In the genomic region with DNA sequence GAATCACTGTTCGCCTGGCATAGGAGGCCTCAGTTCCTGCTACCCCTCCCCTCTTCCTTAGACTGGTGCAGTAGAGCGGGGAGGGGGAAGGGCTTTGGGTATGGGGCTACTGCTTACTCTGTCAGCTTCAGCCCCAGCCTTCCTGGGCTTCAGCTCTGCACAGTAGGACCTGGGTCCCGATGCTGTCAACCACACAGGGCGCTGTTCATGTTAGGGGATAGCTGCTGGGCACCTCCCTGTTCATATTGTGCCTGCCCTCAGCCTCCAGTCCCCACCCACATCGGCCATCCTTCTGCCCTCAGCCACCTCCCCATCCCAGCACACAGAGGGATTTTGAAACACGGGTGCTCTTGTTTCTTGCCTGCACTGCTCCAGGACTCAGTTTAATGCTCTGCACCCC, we compare ENCODE assay signal across 10 mouse cellular contexts.
DNase-seq lines count a peak whose midpoint lies in the region; ATAC-seq and TF ChIP-seq lines count a peak whose summit lies in the region.
"Had no signal": no experiment of that assay in that cellular context is flagged by ENCODE, and none has a peak within 500 bp of the region (broad histone marks: within the 10 kb centered on the region; RNA-seq: fewer than 3 reads in every experiment).

No protein-coding gene starts in this region.

- no peaks in the 10 kb centered on the region for H3K9me3 ChIP-seq in heart, embryonic 16.5 days (replicated peaks; ENCODE audit: control insufficient read depth, low read length)
- no peaks in the 10 kb centered on the region for H3K9me3 ChIP-seq in embryonic facial prominence, embryonic 14.5 days (ENCODE audit: control insufficient read depth, low read length)
- no peaks in the 10 kb centered on the region for H3K9me3 ChIP-seq in intestine, embryonic 16.5 days (ENCODE audit: control insufficient read depth, low read length)
- H3K9me3 ChIP-seq in midbrain, embryonic 13.5 days = no peaks in the 10 kb centered on the region

- H3K4me2 ChIP-seq in heart, embryonic 16.5 days (ENCODE audit: low read depth, low read length) = no peak overlapping the region; the same call in 1 of the 2 replicates
- peak overlapping the region; percentile 7; the same call in 1 of the 2 replicates for H3K4me2 ChIP-seq in embryonic facial prominence, embryonic 14.5 days (ENCODE audit: low read depth, low read length)
- H3K4me2 ChIP-seq in intestine, embryonic 16.5 days (ENCODE audit: low read depth, low read length) = no peak overlapping the region
- H3K4me2 ChIP-seq in midbrain, embryonic 13.5 days (replicated peaks) = no peak overlapping the region

- no peak overlapping the region for H3K9ac ChIP-seq in heart, embryonic 16.5 days (ENCODE audit: low read length)
- no peak overlapping the region for H3K9ac ChIP-seq in heart, adult 2 months (ENCODE audit: low read depth, low read length)
- no peak overlapping the region for H3K9ac ChIP-seq in embryonic facial prominence, embryonic 14.5 days (ENCODE audit: low read depth, low read length)
- H3K9ac ChIP-seq in intestine, embryonic 16.5 days (ENCODE audit: low read depth, low read length) = no peak overlapping the region
- no peak overlapping the region for H3K9ac ChIP-seq in midbrain, embryonic 13.5 days (replicated peaks)

- no peak for DNase-seq in heart, adult 2 months
- peak; percentile 34 for DNase-seq in embryonic facial prominence, embryonic 14.5 days (ENCODE audit: low spot score)
- no peak for DNase-seq in thymus, adult 2 months
- DNase-seq in layer of hippocampus, adult 9-10 months (ENCODE audit: low spot score) = no peak
- DNase-seq in cerebellum, postnatal 14 days = no peak
- DNase-seq: adrenal gland, postnatal 25 days had no signal

- 0 out of 2 replicates have a peak, but pooled peaks cover 6% of the 10 kb centered on the region for H3K4me1 ChIP-seq in heart, embryonic 16.5 days (ENCODE audit: control insufficient read depth, insufficient read depth, low read length)
- peaks cover 2% of the 10 kb centered on the region for H3K4me1 ChIP-seq in heart, adult 2 months (ENCODE audit: control insufficient read depth, insufficient read depth, low read length)
- peaks cover 12% of the 10 kb centered on the region for H3K4me1 ChIP-seq in embryonic facial prominence, embryonic 14.5 days (ENCODE audit: control insufficient read depth, insufficient read depth, low read length)
- peaks cover 15% of the 10 kb centered on the region for H3K4me1 ChIP-seq in intestine, embryonic 16.5 days (ENCODE audit: control insufficient read depth, insufficient read depth, low read length)
- H3K4me1 ChIP-seq in midbrain, embryonic 13.5 days (replicated peaks) = peaks cover 30% of the 10 kb centered on the region
- H3K4me1 ChIP-seq in thymus, adult 2 months (replicated peaks; ENCODE audit: control insufficient read depth, insufficient read depth, low read length) = peaks cover 6% of the 10 kb centered on the region

- TF ChIP-seq POLR2A in heart, adult 2 months (IDR thresholded peaks at IDR 0.05; ENCODE audit: insufficient read depth, low read depth, low read length) = no peak
- no peak for TF ChIP-seq POLR2A in thymus, adult 2 months (IDR thresholded peaks at IDR 0.05; ENCODE audit: control insufficient read depth, extremely low read depth, insufficient read depth, low read length, poor library complexity)

- H3K36me3 ChIP-seq in heart, embryonic 16.5 days (ENCODE audit: control insufficient read depth, insufficient read depth) = no peaks in the 10 kb centered on the region
- H3K36me3 ChIP-seq in heart, adult 2 months (ENCODE audit: control insufficient read depth, insufficient read depth, low read length) = no peaks in the 10 kb centered on the region
- no peaks in the 10 kb centered on the region for H3K36me3 ChIP-seq in embryonic facial prominence, embryonic 14.5 days (ENCODE audit: control insufficient read depth, insufficient read depth, low read length)
- no peaks in the 10 kb centered on the region for H3K36me3 ChIP-seq in intestine, embryonic 16.5 days (ENCODE audit: control insufficient read depth, insufficient read depth, low read length)
- H3K36me3 ChIP-seq in midbrain, embryonic 13.5 days = no peaks in the 10 kb centered on the region
- no peaks in the 10 kb centered on the region for H3K36me3 ChIP-seq in thymus, adult 2 months (ENCODE audit: control insufficient read depth, insufficient read depth, low read length)

- no peak for TF ChIP-seq CTCF in heart, adult 2 months (IDR thresholded peaks at IDR 0.05)
- TF ChIP-seq CTCF in thymus, adult 2 months (IDR thresholded peaks at IDR 0.05; ENCODE audit: borderline replicate concordance, control insufficient read depth, extremely low read depth, insufficient read depth, low read length, poor library complexity) = no peak

- intact Hi-C loops in heart, adult 2 months (cut with DNase I) = no loop called here

- H3K27me3 ChIP-seq in heart, embryonic 16.5 days (ENCODE audit: control insufficient read depth, insufficient read depth, low read length) = no peaks in the 10 kb centered on the region
- no peaks in the 10 kb centered on the region for H3K27me3 ChIP-seq in heart, adult 2 months (ENCODE audit: control insufficient read depth, insufficient read depth, low read length)
- H3K27me3 ChIP-seq in embryonic facial prominence, embryonic 14.5 days (replicated peaks; ENCODE audit: control insufficient read depth, insufficient read depth, low read length) = no peaks in the 10 kb centered on the region
- H3K27me3 ChIP-seq in intestine, embryonic 16.5 days (replicated peaks; ENCODE audit: control insufficient read depth, insufficient read depth, low read length) = no peaks in the 10 kb centered on the region
- H3K27me3 ChIP-seq in midbrain, embryonic 13.5 days = no peaks in the 10 kb centered on the region
- H3K27me3 ChIP-seq in thymus, adult 2 months (ENCODE audit: control insufficient read depth, insufficient read depth, low read length) = no peaks in the 10 kb centered on the region

- WGBS in heart, embryonic 16.5 days = 29% methylated on average over 6 of the region's 6 CpGs
- WGBS in heart, adult 2 months = 33% methylated on average over 6 of the region's 6 CpGs
- 27% methylated on average over 6 of the region's 6 CpGs for WGBS in embryonic facial prominence, embryonic 14.5 days
- WGBS in intestine, embryonic 16.5 days = 34% methylated on average over 6 of the region's 6 CpGs
- WGBS in midbrain, embryonic 13.5 days = 24% methylated on average over 6 of the region's 6 CpGs
- WGBS in thymus, adult 2 months = 54% methylated on average over 6 of the region's 6 CpGs

- H3K79me2 ChIP-seq in heart, adult 2 months (replicated peaks; ENCODE audit: control insufficient read depth, insufficient read depth, low read length) = no peaks in the 10 kb centered on the region

- ATAC-seq in heart, embryonic 16.5 days (replicated peaks; ENCODE audit: extremely low read depth, insufficient read depth, low FRiP score) = peak; percentile 34; the same call in 1 of the 2 replicates
- peak; percentile 53 for ATAC-seq in embryonic facial prominence, embryonic 14.5 days (ENCODE audit: low read depth)
- ATAC-seq in intestine, embryonic 16.5 days = peak; percentile 43
- ATAC-seq in midbrain, embryonic 13.5 days = peak; percentile 79

- no peak overlapping the region for H3K4me3 ChIP-seq in heart, embryonic 16.5 days (ENCODE audit: low read length)
- H3K4me3 ChIP-seq in heart, adult 2 months = no peak overlapping the region
- H3K4me3 ChIP-seq in embryonic facial prominence, embryonic 14.5 days (ENCODE audit: low read depth, low read length) = no peak overlapping the region
- H3K4me3 ChIP-seq in intestine, embryonic 16.5 days (ENCODE audit: low read length) = no peak overlapping the region
- H3K4me3 ChIP-seq in midbrain, embryonic 13.5 days (replicated peaks) = no peak overlapping the region
- no peak overlapping the region for H3K4me3 ChIP-seq in thymus, adult 2 months (ENCODE audit: control insufficient read depth, insufficient read depth, low read length)
- H3K4me3 ChIP-seq: erythroblast, embryonic 14.5 days had no signal

- TF ChIP-seq EP300 in heart, adult 2 months (IDR thresholded peaks at IDR 0.05; ENCODE audit: insufficient read depth, low read depth, low read length) = no peak

- H3K27ac ChIP-seq in heart, embryonic 16.5 days (ENCODE audit: low read length) = no peak overlapping the region
- H3K27ac ChIP-seq in heart, adult 2 months = no peak overlapping the region
- 0 out of 2 replicates have a peak overlapping the region, but pooled peaks have one; percentile 17 for H3K27ac ChIP-seq in embryonic facial prominence, embryonic 14.5 days (replicated peaks; ENCODE audit: low read depth, low read length)
- peak overlapping the region; percentile 4; the same call in 1 of the 2 replicates for H3K27ac ChIP-seq in intestine, embryonic 16.5 days (ENCODE audit: low read length)
- peak overlapping the region; percentile 56; the same call in 1 of the 2 replicates for H3K27ac ChIP-seq in midbrain, embryonic 13.5 days
- no peak overlapping the region for H3K27ac ChIP-seq in thymus, adult 2 months (ENCODE audit: control insufficient read depth, insufficient read depth, low read length)

Comparison
In these comparisons a context has a peak if more than half of its experiments do, and no peak if none do; other contexts are left out.
1. H3K27ac ChIP-seq: peak in embryonic facial prominence, embryonic 14.5 days (single experiment), intestine, embryonic 16.5 days (single experiment) and midbrain, embryonic 13.5 days (single experiment); none in heart, embryonic 16.5 days (single experiment), heart, adult 2 months (single experiment) and thymus, adult 2 months (single experiment).
2. Peak in every context shown above with its lines, with median percentiles within 50 percentile points of each other: ATAC-seq.